Mouse (Mus musculus): ENCODE data around the gene Plxna1.

Gene Plxna1

DNA sequence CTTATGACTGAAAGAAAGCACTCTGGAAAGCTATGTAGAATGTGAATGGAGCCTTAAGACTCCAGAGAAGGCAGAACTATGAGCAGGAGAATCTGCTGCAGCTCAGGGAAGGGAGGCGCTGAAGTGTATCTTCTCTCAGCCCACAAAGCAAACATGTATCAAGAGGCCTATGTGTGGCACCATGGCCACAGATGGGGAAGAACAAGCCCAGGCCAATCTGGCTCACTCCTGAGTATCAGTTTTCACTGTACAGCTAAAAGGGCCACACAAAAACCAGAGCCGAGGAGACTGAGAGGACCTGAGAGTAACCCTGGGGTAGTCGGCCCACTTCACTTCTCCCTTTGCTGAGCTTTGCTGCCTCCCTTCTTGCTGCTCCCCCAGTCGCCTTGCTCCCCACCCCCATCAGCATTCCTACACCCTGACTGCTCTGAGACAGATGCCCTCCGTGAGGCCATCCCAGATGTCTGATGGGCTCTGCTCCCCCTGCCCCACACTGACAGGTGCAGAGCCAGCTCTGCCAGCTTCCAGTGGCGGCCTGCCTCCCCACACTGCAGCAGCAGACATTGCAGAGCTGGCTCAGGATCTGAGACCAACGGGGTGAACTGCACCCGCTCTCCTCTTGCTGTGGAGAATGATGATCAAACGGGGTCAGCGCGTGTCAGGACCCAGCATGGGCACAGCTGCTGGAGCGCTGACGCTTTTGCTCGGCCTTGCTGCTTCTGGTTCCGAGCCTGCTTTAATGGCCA, 34.5 kb downstream of the Plxna1 start:
- DNase-seq, result no peak

DNA sequence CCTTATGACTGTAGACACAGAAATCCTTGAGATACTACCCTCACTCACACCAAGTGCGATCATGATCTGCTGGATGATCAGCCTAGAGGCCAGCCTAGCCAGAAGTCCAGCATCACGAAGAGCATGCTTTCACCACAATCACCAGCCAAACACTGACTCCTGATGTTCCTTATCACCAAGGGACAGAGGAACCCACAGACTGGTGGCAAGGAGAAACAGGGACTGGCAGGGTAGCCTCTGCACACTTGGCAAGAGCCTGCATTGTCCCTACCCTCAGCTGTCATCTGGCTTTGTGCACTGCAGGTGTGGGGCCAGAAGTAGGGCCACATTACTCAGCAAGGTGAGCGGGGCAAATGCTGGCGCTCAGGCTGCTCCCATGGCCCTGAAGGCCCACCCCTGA, 37.6 kb downstream of the Plxna1 start:
- no peak for DNase-seq

DNA sequence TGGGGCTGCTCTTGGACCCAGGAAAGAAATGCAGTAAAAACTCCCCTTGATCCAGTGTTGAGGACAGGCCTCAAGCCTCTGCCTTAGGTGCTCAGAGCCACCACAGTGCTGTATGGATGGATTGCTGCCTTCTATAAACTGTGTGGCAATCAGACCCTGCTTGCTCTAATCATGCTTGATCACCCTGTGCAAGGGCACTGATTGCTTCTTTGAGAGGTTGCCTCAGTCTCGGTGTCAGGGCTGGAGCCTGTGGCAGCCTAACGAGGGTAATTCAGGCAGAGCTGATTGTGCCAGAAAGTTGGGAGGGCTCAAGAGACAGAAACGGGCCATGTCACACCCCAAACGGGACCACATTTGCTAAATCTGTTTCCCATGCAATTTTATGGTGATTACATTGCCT, 47.2 kb downstream of the Plxna1 start:
- DNase-seq, result no peak

DNA sequence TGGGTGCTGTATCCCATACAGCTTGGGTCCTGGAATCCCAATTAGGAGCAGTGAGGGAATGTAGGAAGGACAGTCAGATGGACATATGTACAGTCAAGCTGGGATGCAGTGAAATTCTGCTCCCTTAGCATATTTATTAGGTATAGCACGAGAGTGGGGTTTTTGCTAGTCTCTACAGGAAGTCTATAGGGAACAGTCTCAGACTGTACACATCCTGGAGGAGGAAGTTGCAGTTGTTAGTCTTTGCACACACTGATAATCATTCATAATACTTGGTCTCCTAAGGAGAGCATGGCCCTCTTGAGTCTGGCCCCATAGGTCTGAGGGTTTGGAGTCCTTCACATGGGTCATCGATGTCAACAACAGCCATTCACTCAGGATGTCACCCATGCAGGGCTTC, 50.9 kb downstream of the Plxna1 start:
- DNase-seq, result no peak

DNA sequence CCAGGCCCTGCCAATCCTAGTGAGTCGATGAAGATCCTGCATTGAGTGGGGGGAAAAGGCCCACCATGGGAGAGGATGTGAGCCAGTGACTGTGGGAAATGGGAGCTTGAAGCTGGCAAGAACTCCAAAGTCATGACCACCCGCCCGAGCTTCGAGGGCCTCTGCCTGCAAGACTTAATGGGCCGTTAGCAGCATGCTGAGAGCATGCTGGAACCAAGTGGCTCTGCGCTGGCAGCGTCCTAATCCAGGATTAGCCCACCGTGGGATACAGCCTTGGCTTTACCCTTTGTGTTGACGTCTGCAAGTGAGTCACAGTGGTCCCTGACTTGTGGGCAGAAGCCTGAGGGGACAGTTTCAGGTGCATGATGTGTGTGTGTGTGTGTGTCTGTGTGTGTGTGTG, 52.2 kb downstream of the Plxna1 start:
- DNase-seq, result no peak

DNA sequence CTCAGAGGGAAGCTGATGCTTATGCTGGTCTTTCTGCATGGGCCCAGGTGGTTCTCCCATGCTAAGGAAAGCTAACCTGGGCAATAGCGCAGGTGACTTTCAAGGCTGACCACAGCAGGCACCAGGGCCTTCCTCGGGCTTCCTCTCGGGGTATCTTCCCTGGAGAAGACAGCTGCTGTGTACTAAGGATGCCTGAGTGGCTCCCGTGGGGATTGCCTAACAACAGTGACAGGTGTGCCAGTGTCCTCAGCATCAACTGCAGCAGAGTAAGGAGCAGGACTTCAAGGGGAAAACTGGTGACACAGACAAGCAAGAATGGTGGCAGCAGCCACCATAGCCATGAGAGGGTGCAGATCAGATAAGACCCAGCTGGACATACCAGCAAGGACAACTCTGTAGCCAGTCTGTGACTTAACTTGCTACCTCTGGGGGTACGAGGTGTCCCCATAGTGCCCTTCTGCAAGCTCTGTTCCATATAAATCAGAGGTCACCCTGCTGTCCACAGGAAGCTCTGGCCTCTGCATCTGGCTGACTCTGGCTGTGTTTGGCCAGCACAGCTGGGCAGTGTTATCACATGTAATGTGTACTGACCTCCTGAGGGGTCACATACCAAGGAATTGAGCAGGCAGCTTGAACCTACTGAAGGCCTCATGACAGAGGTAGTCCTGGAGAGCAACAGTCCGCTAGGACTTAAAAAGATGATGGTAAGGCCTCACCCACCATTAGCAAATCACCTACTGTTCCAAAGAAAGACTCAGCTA, 54.0 kb downstream of the Plxna1 start:
- no peak for DNase-seq

DNA sequence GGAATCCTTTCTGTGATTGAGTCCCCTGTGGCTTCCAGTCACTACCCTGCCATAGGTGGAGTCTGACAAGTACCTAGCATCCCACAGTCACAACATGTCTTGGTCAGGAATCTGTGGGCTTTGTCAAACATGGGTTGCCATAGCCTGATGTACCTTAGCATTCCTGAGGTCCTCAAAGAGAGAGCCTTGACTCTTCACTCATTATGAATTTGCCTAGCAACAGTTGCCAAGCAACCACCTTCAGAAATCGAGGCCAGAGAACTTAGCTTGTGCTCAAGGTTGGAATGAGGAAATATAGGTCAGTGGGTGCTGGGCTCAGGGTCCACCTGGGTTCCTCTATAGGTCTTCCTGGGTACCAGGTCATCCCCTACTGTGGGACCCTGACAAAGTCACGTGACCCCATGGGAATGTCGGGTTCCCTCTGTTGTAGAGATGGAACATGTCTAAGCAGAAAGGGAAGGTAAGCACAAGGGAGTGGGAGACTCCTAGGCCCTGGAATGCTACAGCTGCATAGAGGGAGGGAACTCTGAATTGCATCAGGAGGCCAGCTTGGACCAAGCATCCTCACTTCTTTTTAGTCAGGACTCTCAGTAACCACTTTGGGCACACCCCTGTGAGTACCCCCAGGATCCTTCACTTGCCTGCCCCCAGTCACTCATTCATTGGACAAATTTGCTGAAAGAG, 57.9 kb downstream of the Plxna1 start:
- DNase-seq, result no peak

DNA sequence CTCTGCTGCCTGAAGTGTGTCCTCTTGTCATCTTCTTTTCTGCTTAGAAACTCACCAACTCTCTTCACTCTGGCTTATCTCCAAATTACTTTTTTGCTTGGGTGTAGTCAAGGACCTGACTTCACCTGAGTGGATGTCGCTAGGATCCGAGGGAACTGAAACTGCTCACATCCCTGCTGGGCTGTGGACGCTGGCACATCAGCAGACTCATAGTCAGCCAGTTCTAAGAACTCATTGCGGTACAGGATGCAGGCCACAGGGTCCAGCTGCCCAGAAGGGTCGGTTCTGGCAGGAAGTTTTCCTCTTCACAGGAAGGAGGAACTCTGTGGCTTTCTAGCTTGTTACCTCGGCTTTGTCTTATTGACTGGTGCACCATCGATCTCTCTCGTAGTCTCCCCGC, 62.6 kb downstream of the Plxna1 start:
- no peak for DNase-seq

DNA sequence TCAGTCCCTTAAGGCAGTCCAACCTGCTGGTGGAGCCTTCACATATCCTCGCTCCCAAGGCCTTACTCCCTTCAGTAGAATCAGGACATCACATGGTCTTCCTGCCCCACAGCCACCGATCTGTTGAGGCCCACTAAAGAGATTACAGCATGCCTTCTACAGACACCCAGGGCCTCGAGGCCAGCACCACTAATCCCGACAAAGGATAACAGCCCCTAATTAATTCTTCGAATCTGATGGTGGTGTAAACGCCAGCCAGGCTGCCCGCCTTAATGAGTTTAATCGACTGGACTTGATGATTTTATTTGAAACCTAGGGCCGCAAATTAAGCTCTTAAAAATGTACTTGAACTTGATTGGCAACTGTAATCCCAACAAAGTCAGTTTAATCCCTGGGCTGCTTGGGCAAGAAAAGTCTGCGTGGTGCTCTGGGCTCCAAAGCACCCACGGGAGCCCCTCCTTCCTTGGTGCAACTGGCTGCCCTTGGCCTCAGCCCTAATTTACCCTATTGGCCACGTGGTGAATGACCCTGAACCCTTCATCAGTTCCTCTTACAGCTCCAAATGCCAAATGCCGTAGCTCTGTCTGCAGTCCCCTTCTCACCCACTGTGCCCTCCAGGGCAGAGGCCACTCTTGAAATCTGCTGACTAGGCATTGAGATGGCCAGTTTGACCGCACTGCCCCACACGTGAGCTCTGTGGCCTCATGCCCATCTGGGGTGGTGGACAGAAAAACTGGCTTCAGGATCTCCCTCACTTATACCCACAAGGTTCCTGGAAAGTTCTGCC, 65.3 kb downstream of the Plxna1 start:
- DNase-seq, result no peak

DNA sequence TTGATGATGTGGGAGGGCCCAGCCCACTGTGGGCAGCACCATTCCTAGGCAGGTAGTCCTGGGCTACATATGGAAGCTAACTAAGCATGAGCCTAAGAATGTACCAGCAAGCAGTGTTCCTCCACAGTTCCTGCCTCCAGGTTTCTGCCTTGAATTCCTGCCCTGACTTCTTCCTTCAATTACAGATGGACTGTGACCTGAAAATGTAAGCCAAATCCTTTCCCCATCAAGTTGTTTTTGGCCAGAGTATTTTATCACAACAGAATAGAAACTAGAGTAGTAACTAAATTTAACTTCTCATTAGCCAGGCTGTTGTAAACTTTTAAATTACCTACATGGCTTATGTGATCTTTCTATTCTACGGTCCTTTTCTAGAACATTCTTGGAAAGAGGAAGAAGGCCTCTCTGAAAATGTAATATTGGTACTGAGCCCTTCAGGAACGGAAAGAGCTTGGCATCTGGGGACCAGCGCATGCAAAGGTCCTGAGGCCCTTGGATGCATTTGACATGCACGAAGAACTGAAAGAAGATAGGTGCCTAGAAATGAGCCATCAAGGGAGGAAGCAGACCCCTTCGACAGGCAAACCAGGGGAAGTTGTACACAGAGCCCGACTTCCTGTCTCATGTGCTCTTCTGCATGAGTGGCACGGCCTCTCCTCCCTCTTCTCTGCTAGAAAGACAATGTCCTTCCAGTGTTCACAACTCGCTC, 66.3 kb downstream of the Plxna1 start:
- DNase-seq, result no peak

DNA sequence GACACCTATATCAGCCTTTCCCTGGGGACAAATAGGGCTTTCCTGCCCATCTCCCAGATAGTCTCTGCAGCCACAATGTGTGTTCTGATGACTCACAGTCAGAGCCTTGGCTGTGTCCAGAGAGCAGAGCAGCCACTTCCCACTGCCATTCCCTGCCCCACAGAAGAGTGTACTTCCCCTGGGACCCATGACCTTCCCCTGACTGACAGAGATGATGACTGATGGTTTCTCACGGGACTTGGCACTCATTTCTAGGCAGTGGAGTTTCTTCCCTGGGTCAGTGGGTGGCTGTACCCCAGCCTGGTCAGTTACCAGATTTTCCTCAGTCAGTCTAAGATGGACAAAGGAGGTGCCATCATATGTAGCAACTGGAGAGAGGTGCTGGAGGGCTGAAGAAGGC, 67.8 kb downstream of the Plxna1 start:
- DNase-seq, result no peak

DNA sequence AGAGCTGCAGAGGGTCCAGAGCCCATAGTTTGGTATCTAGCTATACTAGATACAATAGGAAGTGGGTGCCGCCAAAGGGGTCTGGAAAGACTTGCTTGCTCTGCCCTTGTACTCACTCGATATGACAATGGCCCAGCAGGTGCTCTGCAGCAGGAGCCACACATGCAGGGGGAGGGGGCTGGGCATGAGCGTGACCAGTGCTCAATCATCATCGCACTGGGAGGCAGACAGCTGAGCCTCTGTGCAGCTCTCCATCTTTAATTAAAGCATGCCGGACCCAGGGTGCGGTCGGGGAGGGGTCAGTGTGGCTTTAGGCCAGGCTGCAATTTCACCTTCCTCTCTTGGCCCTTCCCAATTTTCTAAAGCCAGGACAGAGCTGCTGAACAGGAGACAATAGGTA, 70.9 kb downstream of the Plxna1 start:
- no peak for DNase-seq

DNA sequence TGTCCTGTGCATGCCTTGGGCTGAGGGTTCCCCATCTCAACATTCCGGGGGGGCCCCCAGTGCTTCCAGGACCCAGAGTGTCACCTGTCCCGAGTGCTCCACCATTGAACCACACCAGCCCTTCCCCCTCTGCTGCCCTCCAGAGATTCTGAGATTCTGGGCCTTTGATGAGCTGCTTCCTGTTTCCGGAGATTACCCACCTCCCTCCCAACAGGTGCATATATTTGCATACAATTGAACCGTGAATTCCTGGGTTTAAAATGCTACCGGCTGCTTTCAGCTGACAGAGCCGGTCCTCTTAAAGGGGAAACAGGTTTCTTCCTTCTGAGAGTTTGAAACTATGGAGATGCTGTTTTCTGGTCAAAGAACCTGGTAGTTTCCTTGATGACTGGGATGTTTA, 74.3 kb downstream of the Plxna1 start:
- DNase-seq, result no peak

DNA sequence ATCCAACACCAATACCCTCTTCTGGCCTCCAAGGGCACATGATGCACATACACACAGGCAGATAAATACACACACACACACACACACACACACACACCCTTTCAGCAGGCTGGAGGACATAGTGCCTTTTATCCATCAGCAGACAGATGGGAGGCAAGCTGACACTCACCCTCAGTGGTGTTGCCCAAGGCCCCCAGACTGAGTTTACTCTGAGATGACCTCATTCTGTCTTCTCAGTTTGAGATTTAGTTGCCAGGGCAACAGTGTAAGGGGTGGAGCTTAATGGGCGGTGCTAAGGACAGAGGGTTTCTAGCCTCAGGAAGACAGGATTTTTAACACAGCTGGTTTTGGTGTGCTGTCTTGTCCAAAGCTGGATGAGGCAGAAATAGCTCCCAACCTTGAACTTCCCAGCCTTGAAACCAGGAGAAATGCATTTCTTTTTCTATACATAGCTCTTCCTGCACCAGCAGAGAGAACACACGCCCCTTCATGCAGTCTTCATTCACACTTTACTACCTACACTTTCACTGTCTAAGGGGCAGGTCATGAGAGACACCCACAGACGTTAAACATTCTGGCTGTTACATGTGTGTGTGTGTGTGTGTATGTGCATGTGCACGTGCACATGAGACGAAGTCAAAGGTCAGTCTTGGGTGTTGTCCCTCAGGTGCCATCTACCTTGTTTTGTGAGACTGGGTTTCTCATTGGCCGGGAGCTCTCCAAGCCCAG, 75.6 kb downstream of the Plxna1 start:
- no peak for DNase-seq

DNA sequence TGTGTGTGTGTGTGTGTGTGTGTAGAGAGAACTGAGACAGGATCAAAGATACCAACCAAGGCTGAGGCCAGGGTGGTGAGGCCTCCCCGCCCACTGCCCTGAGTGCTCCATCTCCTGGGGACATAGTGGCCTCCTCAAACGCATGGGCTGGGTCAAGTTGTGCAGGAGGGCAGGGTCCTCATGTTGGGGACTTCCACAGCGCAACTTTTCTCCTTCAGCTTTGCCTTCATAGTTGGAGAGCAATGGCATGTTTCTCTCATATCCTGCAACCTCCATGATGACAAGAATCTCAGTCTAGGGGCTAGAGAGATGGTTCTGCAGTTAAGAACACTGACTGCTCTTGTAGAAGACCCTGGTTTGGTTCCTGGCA, 76.1 kb downstream of the Plxna1 start:
- DNase-seq, result no peak

DNA sequence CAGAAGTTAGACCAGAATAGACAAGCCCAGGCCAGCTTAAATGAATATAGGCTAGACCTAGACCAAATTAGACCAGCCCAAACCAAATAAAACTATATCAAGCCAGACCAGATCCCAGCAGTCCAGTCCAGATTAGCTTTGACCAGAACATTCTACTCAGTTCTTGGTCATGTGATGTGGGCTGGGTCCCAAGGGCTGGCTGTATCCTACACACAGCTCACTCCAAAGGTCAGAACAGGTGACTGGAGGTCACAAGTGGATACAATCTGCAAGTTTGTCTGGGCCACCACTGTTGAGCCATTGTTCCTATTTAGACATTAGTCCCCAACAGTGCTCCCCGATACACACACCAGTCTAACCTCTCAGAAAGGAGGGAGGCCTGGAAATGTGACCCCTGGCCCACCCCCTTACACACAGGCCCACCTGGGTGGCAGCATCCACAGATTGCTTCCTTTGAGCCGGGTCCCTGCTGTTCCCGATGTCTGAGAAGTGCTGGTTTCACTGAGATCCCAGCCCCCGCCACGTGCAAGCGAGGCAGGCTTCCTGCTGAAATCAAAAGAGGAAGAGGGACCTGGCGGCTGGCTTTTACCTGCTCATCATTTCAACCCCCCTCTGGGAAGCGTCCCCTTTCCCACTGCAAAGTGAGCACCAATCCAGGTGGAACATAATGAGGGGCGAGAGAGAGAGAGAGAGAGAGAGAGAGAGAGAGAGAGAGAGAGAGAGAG, 76.7 kb downstream of the Plxna1 start:
- DNase-seq, result no peak

DNA sequence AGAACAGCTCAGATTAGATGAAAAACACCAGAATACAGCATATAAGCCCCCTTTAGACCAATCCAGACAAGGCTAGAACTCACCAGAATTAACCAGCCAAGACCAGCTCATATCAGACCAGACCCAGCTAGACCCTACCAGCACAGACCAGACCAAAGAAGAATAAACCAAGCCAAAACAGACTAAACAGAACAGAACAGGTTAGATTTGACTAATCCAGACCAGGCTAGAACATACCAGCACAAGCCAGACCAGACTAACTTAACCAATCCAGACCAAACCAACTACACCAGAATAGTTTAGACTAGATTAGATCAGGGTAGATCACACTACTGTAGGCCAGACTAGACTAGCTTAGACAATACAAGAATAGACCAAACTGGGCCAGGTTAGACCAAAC, 77.3 kb downstream of the Plxna1 start:
- no peak for DNase-seq

DNA sequence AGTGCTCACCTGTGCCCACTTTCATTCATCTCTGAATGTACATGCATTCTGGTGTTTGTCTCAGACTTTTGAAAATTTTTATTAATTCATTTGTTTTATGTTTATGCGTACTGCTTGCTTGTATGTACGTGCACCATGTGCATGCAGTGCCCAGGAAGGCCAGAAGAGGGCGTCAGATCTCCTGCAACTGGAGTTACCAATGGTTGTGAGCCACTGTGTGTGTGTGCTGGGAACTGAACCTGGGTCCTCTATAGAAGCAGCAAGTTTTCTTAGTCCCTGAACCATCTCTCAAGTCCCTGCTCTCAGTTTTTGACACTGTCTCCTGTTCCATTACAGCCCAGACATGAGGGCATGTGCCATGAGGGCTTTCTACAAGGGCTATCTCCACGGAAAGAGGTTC, 79.3 kb downstream of the Plxna1 start:
- no peak for DNase-seq

DNA sequence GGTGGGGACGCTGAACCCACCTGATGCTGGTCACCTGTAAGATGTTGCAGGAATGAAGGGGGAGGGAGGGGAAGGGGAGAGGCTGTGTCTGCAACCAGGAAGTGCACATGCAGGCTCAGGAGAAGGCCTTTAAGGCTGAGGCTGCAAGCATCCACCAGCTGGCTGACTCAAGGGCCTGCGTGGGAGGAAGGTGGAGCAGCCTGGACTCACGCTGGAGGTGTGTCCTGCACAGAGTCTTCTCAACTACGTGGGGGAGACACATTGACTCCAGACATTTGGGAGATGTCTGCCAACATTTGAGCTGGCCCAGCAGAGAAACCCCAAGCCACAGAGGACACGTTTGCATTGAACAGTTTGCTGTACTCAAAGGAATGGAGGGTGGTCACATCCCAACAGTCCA, 79.8 kb downstream of the Plxna1 start:
- no peak for DNase-seq

DNA sequence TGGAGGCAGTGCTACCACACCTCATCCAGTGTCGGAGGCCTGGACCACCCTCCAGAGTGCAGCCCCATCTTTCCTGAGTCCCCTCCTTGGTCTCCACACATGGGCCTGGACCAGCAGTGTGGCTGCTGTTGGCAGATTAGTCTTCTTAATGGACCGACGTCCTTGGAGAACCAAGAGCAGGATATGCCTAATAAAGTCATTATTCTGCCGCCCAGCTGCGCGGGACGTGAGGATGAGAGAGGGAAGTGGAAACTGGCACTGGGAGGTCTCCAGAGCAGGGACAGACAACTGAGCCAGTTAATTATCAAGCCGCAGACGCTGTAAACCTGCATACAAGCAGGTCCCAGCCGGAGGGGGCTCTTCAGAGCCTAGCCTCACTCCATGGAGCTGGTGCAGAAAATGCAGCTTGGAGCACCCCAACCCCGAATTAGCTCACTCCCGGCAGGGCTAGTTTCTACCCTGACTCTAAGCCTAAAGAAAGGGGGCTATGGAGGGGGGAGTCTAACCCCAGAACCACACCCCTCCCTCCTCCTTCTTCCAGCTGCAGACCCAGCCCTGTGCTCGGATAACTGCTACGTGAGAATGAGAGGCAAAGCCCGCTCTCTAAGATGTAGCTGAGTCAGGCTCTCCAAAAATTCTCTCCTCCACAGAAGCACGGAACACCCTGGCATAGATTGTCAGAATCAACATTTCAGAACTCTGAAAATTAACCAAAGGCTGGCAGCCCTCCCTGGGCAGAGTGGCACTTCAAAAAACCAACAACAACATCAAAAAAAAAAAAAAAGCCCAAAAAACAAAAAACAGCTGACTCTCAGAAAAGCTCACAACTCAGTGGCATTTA, 80.7 kb downstream of the Plxna1 start:
- DNase-seq, result no peak
